Mouse (Mus musculus) megakaryocyte-erythroid progenitor cell, adult 5-6 weeks (primary cell): ENCODE results near the gene Gtdc1. TPM values are rescaled to one million over a fixed set of nuclear protein-coding genes. Genes with fewer than 3 reads are reported as not detected.

Experiments used
- ATAC-seq: replicated peaks from 2 replicates; pipeline ENCODE4 v1.8.0; 2016; ENCODE audit warnings: mild to moderate bottlenecking, inconsistent platforms; ENCODE audit not compliant: severe bottlenecking, poor library complexity, low FRiP score, low TSS enrichment
- total RNA-seq, 2 experiments: library from RNA; stranded (forward) in 1 of 2; stranded (reverse) in 1 of 2; fragments of 200-1000, 215-1000 nt in 1 of 2; fragments of >200 nt in 1 of 2; fragmentation: Nextera tagmentation in 1 of 2; gene quantifications; 2 replicates each; pipeline ENCODE4 v1.2.3; 2014 to 2017

Gtdc1 gene
- total RNA-seq, 2 experiments from 2014 or later: 22.0 to 23.0 TPM

GRCm38 (mm10) chr2:44926683-44927481 lies 575 bp downstream of the Gtdc1 start:
- ATAC-seq: peak; percentile 83

- peak; percentile 45 for ATAC-seq
Observed at GRCm38 (mm10) chr2:44926167-44926682, 1.2 kb downstream of the Gtdc1 start.

DNA sequence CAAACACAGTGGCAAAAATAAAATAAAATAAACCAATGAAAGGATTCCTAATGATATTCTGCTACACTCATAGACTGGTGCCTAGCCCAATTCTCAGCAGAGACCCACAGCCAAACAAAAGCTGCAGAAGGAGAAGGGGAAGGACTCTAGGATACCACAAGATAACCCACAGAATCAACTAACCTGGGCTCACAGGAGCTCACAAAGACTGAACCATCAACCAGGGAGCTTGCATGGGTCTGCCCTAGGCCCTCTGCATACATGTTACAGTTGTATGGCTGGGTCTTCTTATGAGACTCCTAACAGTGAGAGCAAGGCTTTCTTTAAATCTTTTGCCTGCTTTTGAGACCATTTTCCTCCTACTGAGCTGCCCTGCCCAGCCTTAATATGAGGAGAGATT lies 2.8 kb downstream of the Gtdc1 start:
- ATAC-seq: no peak

- ATAC-seq: no peak
Observed at GRCm38 (mm10) chr2:44923056-44923883, 4.2 kb downstream of the Gtdc1 start.

- no peak for ATAC-seq
Observed at GRCm38 (mm10) chr2:44922500-44922899, 5.0 kb downstream of the Gtdc1 start.

DNA sequence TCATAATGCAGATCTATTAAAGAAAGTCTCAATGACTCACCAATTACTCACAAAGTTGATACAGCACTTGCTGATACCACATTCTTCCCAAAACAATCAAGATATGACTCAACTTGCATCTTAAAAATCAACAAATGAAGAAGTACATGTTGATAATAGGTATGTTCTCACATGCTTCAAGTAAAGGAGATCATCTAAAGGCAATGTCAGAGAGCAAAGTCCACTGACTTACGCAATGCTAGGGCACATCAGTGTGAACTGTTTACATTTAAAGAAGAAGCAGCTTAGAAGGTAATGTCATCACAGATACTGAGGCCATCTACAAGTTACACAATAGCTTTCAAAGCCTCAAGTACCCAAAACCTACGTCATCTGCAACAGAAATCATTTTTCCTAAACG lies 7.0 kb downstream of the Gtdc1 start:
- ATAC-seq: no peak

GRCm38 (mm10) chr2:44919326-44919725 lies 8.1 kb downstream of the Gtdc1 start:
- no peak for ATAC-seq

DNA sequence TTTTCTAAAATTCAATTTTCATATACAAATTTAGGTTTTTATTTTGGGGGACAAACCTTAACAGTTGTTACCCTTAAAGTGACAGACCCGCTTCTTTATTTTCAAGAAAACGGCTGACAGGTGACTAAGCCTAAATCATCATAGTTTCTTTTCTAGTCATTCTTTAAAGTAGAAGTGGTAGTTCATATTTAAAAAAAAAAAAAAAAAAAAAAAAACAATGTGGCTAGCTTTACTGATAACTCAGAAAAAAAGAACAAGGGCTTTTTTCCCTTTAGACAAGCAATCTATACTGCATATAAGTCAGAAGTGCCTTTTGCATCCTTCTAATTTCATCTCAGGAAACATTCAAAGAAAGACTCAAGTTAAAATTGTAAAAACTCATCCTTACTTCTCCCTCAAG lies 8.7 kb downstream of the Gtdc1 start:
- no peak for ATAC-seq

DNA sequence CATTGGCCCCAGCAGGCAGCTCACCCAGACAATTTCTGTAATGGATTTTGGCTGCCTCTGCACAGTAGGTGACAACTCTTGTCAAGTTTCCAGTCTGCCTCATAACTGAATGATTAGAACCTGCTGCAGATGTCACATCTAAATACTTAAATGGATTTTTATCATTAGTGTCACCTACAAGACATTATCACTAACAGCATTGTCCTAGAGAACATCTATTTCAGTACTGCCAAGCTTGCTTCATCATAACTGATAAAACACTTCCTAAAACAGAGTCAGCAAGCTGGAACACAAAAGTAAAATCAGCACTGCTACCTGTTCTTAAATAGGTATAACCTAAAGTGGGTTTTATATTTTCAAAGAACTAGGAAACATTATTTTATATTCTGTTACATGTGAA lies 11.2 kb downstream of the Gtdc1 start:
- ATAC-seq: no peak

DNA sequence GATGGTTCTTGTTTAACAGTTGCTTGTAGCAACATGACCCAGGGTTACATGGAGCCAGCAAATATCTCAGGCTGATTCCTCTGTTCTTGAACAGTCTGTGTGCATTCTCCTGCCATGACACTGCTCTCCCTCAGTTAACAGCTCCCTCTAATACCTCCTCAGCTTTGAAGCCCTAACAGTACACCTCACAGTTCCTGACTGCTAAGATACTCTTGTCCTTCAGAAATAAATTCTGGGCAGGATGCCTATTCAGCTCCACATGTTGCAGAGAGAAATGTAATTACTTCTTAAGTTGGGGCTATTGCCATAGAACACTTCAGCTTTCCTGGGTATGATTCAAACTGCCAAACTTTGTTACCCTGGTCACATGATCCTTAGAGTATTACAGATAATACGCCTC lies 29.7 kb downstream of the Gtdc1 start:
- ATAC-seq: peak; percentile 44; the same call in 1 of the 2 replicates

- ATAC-seq: no peak
Observed at GRCm38 (mm10) chr2:44873718-44874117, 53.7 kb downstream of the Gtdc1 start.

DNA sequence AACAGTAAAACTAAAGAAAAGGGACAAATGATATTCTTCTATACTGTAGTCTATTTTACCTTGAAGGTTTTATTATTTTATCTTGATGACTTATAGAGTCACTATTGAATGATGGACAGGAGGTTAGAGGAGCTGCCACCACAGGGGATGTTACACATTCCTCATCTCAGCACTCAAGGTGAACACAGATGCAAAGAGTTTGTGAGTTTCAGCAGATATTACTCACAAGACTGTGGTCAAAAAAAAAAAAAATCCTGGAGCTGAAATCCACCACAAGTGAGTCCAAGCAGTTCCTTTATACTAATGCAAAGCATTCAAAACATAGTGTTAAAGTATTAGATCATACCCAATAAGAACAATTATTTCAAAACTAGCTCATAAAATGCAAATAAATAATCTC lies 62.7 kb downstream of the Gtdc1 start:
- ATAC-seq: no peak

DNA sequence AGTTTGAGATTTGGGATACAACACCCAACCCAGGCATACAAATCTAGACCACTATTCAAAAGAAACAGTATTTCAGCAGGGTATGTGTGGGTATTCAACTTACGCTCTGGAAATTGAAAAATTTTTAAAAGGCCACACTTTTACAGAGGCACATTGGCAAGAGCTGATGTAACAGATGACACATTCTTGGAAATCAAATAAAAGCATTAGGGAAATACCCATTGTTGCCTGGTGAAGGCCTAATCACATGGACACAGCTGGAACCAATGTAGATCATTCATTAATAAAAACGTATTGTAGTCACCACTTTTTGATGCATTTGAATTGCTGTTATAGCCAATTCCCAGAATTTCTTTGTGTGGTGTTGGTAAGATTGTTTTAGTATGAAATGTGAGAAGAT lies 73.0 kb downstream of the Gtdc1 start:
- no peak for ATAC-seq

- no peak for ATAC-seq
Observed at GRCm38 (mm10) chr2:44849666-44850065, 77.8 kb downstream of the Gtdc1 start.

- ATAC-seq: no peak
Observed at GRCm38 (mm10) chr2:44848156-44848555, 79.3 kb downstream of the Gtdc1 start.

DNA sequence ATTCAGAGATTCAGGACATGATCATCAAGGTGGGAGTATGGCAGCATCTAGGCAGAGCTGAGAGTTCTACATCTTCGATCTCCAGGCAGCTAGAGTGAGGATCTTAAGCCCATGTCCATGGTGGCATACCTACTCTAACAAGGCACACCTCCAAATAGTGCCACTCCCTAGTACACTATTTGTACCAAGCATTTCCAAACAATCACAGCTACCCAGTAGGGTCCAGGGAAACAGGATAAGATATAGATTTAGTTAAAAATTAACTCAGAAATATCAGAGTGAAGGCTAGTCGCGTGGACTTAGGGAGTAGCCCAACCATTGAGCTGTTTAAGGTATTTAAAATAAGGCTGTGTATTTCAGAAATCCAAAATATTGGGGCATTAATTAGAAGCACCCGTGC lies 82.0 kb downstream of the Gtdc1 start:
- ATAC-seq: no peak

GRCm38 (mm10) chr2:44829753-44830152 lies 97.7 kb downstream of the Gtdc1 start:
- no peak for ATAC-seq

DNA sequence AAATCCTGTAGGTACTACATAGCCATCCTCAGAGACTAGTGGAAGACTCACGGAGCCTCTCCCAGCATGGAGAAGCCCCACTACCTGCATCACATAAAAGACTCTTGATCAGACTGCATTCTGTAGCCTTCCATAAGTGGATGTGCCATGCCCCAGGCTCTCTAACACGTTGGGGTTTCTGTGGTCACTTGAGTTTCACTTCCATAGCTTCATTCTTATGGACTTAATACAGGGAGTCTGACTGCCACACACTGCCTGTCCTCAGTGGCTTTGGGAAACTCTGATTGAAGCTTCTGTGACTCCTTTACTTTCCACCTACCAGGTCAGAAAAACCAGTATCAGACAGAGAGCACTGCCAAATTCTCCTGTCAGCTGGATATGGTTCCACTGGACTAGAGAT lies 98.1 kb downstream of the Gtdc1 start:
- ATAC-seq: no peak

GRCm38 (mm10) chr2:44826609-44827008 lies 100.8 kb downstream of the Gtdc1 start:
- ATAC-seq: no peak

DNA sequence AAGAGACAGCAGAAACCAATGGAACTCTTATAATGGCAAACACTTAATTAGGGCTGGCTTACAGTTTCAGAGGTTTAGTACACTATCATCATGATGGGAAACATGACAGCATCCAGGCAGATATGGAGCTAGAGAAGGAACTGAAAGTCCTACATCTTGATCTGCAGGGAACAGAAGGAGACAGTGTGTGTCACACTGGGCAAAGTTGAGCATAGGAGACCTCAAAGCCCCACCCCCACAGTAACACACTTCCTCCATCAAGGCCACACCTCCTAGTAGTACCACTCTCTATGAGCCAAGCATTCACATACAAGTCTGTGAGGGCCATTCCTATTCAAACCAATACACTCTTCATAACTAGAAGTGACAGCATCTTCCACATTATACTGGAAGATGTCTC lies 109.7 kb downstream of the Gtdc1 start:
- no peak for ATAC-seq

DNA sequence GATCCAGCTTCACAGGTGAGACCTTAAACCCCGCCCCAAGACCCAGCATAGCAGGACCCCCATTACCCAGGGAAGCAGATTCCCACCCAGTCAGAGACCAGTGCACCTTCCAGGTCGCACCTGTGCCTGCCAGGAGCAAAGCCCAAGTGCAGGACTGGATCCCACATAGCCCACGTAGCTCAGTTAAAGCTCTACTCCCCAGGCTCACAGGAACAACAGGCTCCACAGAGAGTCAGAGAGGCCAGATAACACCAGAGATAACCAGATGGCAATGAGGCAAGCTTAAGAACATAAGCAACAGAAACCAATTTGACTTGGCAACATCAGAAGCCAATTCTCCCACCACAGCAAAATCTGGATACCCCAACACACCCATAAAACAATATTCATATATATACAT lies 113.7 kb downstream of the Gtdc1 start:
- peak; percentile 70 for ATAC-seq
